Mouse (Mus musculus): ENCODE results near the gene Chd5. TPM values are rescaled to one million over a fixed set of nuclear protein-coding genes. Genes with fewer than 3 reads are reported as not detected.
A peak's percentile ranks its signal among the peaks of the same experiment; 100 is the strongest.

Gene Chd5
- total RNA-seq, 4 experiments from 2014 or later = 123 to 147 (median 134) TPM

DNA sequence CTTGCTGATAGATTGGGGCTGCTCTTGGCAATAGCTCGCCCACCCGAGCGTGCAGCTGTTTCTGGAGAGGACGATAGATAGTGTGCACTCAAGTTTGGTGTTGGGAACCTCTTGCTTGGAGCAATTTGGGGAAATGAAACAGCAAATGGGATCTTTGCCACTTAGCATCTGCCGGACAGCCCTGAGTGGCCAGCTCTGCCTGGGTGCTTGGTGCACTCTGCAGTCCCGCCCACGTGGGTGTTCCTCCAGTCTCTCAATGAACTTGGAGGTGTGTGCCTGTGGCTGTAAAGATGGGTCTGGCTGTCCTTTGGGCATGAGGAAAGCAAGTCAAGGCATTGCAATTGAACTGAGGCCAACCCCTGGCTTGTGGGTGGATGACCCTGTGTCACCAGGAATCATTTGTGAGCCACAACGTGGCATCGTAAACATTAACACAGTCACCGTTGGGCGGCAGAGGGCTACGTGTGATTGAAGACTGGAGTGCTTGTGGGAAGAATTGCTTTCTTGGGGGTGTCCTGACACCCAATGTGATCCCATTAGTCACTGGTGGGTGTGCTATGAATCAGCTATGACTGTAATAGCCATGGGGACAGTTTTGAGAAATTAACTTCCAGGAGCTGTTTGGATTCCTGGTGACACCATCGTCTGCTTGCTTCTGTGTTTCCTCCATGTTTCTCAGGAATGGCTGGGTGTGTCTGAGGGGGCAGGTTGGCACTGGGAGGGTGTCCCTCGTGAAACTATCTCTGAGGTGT, 15.6 kb downstream of the Chd5 start:
- no peak for DNase-seq (ENCODE audit: low spot score in 2 of 2)

DNA sequence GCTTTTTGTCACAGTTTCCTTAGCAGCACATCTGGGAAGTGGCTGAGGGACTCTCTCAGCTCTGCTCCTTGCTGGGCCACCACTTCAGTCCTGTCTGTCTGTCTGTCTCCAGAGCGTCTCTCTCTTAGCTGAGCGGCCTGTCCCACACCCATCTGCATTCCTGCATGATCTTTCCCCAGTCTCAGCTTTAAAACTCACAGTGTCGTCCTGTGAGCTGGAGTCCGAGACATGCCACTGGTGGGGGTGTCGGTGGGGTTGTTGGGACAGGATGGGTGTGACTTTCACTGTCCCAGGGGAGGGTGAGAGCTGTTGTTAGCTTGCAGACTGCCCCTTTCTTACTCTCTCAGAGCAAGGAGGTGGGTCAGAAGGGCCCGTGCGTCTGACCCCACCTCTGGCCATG, 17.2 kb downstream of the Chd5 start:
- DNase-seq (ENCODE audit: low spot score in 2 of 2) = no peak

DNA sequence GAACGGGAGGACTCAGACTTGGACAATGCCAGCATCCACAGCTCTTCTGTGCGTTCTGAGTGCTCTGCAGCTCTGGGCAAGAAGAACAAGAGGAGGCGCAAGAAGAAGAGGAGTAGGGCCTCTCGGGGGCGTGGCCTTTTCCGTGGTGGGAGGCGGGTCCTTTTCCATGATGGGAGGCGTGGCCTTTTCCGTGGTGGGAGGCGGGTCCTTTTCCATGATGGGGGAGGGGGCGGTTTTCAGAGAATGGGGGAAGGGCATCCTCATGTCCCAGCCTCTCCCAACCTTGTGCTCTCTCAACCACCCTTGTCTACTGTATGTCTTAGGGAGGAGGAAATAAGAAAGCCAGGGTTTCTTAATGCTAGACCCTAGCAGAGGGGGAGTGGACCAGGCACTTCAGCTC, 21.2 kb downstream of the Chd5 start:
- no peak for DNase-seq (ENCODE audit: low spot score in 2 of 2)

DNA sequence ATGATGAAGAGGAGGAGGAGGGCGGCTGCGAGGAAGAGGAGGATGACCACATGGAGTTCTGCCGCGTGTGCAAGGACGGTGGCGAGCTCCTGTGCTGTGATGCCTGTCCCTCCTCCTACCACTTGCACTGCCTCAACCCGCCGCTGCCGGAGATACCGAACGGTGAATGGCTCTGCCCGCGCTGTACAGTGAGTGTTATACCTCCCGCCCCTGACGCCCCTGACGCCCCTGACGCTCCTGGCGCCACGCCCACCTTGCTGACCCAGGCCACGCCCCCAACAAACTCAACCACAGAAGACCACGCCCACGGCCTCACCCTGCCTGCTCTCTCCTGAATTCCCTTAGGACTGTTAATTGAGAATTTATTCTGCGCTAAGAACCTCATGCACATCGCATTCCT, 22.4 kb downstream of the Chd5 start:
- DNase-seq (ENCODE audit: low spot score in 2 of 2) = no peak

DNA sequence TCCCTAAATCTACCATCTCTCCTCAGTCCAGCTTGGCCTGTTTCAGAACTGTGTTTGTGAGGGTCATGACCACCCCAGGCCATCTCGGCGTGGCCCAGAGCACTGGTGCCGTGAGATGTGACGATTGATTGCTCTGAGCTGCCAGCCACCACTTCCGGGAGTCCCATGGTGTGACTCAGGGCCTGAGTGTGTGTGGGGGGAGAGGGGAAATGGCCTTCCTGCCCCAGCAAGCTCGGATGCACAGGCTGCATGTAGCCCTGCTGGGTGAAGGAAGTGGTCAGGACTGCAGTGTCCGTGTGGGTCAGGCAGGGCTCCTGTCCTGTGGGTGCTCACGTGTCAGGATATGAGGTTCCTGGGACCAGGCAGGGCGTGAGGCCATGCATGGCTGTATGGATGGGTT, 23.7 kb downstream of the Chd5 start:
- DNase-seq (ENCODE audit: low spot score in 2 of 2) = no peak

DNA sequence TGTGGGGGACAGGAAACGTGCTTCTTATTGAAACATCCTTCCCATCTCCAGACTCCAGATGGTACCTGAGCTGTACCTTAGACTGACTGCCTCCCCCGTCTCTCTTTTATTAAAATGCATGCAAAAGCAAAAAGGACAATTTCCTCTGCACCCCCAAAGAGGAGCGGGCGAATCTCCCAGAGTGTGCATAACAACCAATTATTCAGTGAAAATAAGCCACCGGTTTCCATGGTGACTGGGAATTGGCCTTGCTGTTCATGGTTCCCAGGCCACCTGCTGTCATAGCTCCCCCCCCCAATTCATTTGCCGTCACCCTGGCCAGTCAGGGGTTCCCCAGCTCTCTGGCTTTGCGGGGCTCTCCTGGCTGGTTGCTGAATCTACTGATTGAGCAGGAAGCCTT, 26.8 kb downstream of the Chd5 start:
- no peak for DNase-seq (ENCODE audit: low spot score in 2 of 2)

DNA sequence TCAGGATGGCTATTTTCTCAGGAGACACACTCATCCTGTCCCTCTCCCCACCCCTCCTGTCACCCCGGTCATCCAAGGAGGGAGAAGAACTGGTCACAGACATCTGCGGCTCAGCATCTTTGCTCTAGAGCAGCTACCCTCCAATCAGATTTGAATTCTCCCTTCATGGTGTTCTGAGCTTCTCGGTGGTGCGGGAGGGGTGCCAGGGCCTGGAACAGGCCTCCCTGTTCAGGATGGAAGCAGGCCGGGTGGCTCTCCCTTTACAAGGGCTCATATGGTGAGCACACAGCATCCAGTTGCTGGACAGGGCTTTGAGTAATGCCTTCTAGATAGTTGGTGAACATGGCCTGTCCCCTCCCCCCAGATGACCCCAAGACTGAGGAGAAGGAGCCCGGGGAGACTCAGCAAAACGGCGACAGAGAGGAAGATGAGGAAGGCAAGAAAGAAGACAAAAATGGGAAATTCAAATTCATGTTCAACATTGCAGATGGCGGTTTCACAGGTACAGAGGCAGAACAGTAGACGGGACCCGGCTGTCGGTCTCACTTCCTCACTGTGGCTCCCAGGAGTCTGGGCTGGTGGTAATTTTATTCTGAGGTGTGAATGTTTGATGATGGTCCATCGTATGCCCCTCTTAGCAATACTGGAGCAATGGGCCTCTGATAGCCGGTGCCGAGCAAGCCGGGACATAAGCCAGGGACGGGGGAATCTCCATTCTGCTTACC, 44.2 kb downstream of the Chd5 start:
- DNase-seq (ENCODE audit: low spot score in 2 of 2) = no peak

DNA sequence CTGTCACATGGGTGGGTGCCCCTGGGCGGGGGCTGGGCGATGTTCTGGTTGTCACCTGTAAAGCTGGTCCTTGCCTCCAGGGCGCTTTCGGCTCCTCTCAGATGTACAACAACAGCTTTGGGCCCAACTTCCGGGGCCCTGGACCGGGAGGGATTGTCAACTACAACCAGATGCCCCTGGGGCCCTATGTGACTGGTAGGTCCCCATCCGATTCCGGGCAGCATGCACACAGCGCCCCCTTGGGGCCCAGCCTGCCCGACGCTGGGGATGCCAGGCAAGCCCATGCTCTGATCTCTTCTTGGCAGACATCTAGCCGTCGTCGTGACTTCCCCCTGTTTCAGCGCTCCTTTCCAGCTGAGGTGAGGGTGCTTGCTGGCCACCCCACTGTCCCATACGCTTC, 47.2 kb downstream of the Chd5 start:
- no peak for DNase-seq (ENCODE audit: low spot score in 2 of 2)

DNA sequence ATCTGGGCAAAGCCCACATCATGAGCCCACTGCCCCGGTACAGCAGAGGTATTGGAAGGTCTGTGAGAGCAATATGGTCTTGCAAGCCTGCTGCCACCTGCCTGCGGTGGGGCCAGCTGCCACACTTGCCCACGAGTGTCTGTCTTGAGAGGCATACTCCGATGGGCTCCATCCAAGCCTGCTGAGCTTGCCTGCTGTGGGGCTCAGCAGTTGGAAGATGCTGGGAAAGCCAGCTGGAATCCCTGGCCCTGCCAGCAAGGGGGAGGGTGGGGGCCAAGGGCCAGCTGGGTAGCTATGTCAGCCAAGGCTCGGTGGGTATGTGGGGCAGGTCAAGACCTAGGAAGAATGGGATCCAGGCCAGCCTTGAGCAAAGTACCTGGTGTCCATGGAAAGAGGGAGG, 53.7 kb downstream of the Chd5 start:
- peak; percentile 64 to 67 for DNase-seq (ENCODE audit: low spot score in 2 of 2)

DNA sequence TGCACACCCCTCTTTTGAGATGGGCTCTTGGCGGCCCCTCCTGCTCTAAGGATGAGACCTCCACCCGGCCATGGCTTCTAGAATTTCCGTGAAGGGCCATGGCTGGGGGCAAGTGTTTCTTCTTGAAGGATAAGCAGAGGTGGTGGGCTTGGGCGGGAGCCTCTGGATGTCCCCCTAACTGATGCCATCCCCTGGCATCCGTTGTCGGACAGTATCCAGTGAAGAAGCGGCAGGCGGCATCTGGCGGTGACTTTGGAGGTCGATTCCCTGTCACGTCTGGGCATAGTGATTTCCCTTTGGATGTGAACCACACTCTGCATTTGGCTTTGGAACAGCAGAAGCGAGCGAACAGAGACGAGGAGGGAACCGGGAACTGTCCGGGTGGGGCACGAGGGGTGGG, 54.2 kb downstream of the Chd5 start:
- DNase-seq (ENCODE audit: low spot score in 2 of 2) = no peak

DNA sequence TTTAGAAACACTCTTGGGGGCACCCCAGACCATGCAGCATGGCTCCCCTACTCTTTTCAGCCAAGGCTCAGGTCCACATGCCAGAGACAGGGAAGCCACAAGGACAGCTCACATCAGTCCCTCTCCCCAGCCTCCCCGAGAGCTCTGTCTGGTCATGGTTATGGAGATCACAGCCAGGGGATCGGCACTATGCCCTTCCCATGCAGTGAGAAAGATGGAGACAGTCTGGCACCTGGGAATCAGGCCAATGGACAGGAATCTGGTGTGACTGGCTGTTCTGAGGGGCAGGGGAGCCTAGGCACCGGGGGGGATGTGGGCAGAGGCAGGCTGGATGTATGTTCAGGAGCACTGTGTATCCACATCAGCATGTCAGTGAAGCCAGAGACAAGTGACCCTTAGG, 60.5 kb downstream of the Chd5 start:
- DNase-seq (ENCODE audit: low spot score in 2 of 2) = no peak

DNA sequence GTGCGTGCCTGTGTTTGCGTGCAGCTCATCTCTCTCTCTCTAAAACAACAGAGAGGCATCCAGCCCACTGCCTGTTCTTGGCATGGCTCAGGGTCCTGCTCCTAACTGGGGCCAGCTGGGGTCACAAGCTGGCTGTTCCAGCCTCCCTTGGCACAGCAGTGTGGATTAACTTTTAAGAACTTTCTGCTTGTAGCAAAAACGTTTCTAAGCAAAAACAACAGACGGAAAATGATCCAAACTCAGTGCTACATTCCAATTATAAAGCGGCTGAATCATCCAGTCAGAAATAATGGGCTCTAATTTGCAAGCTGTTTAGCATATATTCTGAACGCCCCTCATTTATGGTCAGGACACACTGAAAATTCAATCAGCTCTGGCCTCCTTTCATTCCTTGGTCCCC, 66.7 kb downstream of the Chd5 start:
- no peak for DNase-seq (ENCODE audit: low spot score in 2 of 2)

DNA sequence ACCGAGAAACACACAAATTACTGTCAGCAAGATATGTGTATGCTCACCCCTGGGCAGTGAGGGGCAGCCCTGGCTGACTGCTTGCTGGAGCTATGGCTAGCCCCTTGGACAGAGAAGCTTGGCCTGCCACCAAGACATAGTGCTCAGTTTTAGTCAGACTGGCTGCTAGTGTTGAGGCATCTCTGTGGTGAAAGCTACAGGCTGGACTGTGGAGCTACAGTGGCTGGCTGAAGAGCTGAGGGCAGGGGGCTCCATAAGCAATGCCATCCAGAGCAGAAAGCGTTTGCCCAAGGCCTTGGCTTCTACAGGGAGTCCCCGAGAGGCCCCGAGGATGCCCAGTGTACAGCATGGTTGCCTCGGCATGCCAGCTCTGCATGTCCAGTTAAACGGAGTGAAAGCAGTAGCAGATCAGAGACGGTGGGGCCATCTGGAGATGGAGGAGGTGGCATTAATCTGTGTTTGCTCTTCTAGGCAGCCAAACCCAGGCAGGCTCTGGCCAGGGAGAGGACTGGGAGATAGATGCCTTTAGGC, 67.3 kb downstream of the Chd5 start:
- no peak for DNase-seq (ENCODE audit: low spot score in 2 of 2)

DNA sequence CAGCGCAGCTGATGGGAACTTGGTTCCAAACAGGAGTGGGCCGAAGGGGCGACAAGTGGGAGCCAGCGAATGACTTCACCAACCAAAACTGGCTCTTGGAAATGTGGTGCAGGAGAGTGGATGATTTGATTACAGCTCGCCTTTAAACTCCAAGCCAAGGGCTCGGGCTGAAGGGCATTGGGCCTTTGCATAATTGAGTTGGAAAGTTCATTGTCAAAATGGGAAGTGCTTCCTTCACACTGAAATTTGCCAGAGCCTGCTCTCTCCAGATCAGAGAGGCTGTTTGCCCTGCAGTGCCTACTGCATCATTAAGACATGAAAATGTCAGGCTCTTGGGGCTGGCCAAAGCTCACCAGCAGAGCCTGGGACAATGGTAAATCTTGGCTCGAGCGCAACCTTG, 68.1 kb downstream of the Chd5 start:
- DNase-seq (ENCODE audit: low spot score in 2 of 2) = no peak

DNA sequence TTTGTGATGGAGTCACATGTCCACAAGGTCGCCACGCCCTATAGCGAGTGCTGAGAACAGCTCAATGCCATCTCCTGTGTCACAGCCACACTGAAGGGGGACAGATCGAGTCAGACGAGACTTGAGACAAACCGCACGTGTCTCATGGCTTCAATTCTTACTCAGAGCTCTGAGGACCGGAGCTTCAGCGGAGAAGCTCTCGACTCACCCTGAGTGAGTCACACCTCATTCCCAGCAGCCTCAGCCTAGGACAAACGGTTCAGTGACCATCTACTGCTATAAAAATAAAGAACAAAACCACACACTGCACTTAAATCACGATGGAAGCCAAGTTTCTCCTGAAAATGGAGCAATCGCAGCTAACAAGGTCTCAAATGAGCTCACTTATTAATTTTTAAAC, 72.5 kb downstream of the Chd5 start:
- DNase-seq (ENCODE audit: low spot score in 2 of 2) = no peak

DNA sequence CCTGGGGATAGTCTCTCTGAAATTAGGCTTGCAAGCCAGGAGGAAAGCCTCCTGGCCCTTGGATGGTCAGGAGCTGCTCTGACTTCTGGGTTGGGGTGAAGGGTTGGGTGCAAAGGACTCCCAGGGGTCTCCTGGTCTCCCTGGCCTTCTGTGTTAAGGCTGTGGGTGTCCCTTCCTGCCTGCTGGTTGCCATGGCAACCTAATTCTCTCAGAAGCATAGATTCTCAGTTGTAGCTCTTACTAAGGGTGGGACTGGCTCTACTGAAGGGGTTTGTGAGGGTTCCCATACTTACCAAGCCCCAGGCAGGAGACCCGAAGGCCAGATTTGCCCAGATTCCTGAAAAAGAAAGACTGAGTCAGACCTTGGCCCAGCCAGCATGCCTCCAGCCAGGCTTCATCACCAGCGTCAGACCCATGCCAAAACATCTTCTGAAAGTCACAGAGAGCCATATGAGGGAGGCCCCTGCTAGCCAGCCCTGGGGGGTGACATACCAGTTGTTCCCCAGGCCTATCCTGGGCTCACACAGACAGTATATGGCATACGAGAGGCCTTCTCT, 74.2 kb downstream of the Chd5 start:
- DNase-seq (ENCODE audit: low spot score in 2 of 2) = no peak

DNA sequence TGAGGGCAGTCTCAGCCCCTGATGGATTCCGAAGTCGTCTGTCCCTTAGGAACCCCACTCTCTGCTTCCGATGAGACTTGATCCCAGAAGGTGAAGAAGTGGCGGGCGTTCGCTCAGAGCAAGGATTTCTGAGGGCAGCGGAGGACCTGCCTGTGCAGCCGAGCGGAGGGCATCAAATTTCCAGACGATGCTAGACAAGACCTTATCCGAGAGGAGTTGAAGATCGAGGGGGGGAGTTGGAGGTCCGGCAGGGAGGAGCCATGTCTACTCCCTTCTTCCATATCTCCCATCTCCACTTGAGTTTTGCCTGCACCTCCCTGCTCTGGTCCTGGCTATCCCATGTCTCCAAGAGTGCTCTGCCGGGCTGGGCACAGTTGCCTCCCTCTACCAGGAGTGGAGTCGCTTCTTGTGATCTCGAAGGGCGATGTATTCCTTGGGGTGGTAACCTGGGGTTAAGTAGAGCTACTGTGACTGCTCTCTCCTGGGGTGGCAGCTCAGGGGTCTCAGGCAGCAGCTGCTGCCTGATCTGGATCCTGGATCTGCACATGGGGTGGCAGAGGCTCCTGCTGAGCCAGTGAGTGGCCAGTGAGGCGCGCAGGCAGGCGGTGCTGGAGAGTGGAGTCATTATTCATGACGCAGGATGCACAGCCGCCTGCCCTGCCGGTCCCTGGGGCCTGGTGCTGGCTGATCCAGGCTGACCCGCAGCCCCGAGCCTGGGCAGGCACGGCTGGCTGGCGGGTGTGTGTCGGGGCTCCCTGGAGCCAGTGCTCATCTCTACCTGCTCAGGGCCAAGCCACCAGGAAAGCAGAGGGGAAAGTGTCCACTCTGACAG, 80.0 kb downstream of the Chd5 start:
- no peak for DNase-seq (ENCODE audit: low spot score in 2 of 2)

DNA sequence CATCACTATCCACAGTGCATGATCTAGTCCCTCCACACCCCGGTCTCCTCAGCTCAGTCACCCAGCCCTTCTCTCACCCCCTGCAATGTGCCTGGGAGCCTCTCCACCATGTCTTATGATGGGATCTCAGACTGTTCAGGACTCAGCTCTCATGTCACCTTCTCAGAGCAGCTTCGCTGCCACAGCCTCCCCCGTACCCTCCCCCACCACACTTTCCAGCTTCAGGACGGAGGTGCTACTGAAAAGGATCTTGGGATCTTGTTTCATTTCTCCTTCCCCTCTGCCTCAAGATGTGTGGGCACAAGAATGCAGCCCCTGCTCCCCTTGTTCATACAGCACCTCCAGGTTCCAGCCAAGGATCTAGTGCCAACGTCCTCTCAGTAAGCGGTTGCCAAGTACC, 85.1 kb downstream of the Chd5 start:
- no peak for DNase-seq (ENCODE audit: low spot score in 2 of 2)

DNA sequence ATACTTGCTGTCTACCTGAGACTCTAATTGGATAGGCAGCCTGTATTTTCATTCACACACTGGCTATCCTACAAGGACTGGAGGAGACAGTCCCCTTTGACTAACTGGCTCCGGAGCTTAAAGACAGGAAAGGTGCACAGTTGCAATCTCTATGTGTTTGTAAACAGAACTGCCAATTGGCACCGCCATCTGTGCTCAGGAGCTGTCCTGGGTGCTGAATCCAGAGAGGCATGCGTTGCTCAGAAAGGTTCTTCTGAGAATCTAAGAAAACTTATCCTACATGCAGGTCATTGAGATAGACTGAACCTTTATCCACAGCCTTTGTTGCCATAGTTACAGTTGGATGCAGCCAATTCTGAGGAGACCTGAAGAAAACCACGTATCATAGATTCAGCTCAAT, 85.9 kb downstream of the Chd5 start:
- no peak for DNase-seq (ENCODE audit: low spot score in 2 of 2)

DNA sequence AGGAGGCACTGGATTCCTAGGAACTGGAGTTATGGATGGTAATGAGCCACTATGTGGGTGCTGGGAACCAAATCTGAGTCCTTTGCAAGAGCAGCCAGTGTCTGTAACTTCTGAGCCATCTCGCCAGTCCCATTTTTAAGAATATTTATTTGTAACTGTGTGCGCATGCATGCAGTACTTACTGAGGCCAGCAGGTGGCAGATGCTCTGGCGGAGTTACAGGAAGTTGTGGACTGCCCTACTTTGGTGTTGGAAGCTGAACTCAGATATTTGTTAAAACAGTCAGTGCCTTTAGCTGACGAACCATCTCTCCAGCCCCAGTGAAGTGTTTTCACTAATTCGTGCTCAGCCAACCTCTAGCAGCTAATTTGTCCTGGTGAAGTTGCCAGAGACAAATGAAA, 86.5 kb downstream of the Chd5 start:
- no peak for DNase-seq (ENCODE audit: low spot score in 2 of 2)

DNA sequence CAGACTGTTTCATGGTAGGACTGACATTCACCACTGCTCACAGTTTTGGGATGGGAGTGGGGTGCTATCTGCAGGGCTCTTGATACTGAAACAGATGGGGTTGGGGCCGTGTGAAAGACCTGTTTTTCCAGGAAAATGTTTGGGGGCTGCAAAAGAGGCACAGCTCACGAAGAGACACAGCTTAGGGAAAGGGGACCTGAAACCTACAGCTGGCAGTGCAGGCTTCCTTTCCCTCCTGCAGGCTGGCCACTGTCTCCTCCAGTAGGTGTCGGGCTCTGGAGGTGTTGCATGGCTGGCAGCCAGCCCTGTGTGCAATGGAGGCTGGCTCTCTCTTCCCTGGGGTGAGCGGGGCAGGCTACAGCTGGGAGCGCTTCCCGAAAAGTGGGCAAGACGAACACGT, 89.8 kb downstream of the Chd5 start:
- DNase-seq (ENCODE audit: low spot score in 2 of 2) = no peak

DNA sequence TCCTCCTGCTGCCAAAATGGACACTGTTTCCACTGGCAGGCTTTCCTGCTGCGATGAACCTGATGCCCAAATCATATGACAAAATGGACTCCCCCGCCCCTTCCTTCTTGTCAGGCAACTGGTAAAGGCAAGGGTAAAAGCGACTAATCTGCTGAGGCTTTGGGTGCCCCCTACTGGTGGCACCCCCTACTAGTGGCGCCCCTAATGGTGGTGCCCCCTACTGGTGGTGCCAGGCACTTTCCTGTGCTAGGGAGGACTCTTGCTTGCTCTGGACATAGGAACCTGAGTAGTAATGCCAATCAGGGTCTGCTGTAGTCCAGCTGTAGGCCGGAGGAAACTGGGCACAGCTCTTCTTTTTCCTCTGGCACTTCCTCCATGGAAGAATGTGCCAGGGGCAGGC, 93.9 kb downstream of the Chd5 start:
- peak in 1 of 2 experiments; percentile 59 for DNase-seq (ENCODE audit: low spot score in 2 of 2)

All from layer of hippocampus, adult 8-10 months (tissue).